Mouse (Mus musculus) cerebellum, adult 2 months (tissue): ENCODE data around the gene Pax9. TPM values are rescaled to one million over a fixed set of nuclear protein-coding genes. Genes with fewer than 3 reads are reported as not detected.
A peak's percentile ranks its signal among the peaks of the same experiment; 100 is the strongest.

Source experiments
- DNase-seq, 2 experiments: peaks; one replicate each; pipeline ENCODE4 v3.0.0; 2021
- H3K27ac ChIP-seq: fragments of 200-500 bp; 2 replicates; pipeline ENCODE4 v1.5.1; 2012; ENCODE audit warnings: low read length, control low read depth, inconsistent platforms; ENCODE audit not compliant: insufficient read depth
- H3K27me3 ChIP-seq: fragments of 200-500 bp; 2 replicates; pipeline ENCODE4 v1.6.1; 2012; ENCODE audit warnings: inconsistent platforms, mild to moderate bottlenecking, low read length, moderate library complexity; ENCODE audit not compliant: control insufficient read depth, insufficient read depth
- H3K4me1 ChIP-seq: fragments of 200-500 bp; 2 replicates; pipeline ENCODE4 v1.6.1; 2011; ENCODE audit warnings: low read length; ENCODE audit not compliant: control insufficient read depth, insufficient read depth
- H3K4me3 ChIP-seq: fragments of 200-500 bp; replicated peaks from 2 replicates; pipeline ENCODE3; 2011; ENCODE audit warnings: mild to moderate bottlenecking, low read depth, low read length, control low read depth; ENCODE audit not compliant: insufficient read depth
- CTCF ChIP-seq: fragments of 200-500 bp; IDR thresholded peaks from 2 replicates; pipeline ENCODE4 v1.5.1; 2011; ENCODE audit warnings: low read depth, mild to moderate bottlenecking, control low read depth, low read length, moderate library complexity, borderline replicate concordance; ENCODE audit not compliant: insufficient read depth
- POLR2A ChIP-seq: fragments of 200-500 bp; IDR thresholded peaks from 2 replicates; pipeline ENCODE4 v1.6.1; 2011; ENCODE audit warnings: low read length, control low read depth, borderline replicate concordance; ENCODE audit not compliant: insufficient read depth
- WGBS: fragments of 180-500 bp; shearing (Covaris S2); methylation state at CpG from one replicate; pipeline ENCODE4 v1.1.7; 2018; 5-methylcytosine and 5-hydroxymethylcytosine counted together
- polyA plus RNA-seq: library from polyadenylated mRNA; depleted of rRNA; stranded (reverse); fragments of >200 nt; gene quantifications from 2 replicates; pipeline ENCODE4 v1.2.3, GENCODE M21; 2012; rRNA removed

The Pax9 gene
- not detected in 2 replicates for polyA plus RNA-seq

GRCm38 (mm10) chr12:56691427-56692079 lies at the start of gene Pax9:
TSS of gene Pax9 (plus strand) at chr12:56691767.
- 0 out of 2 replicates have a peak, but pooled peaks cover 2% of the 10 kb centered on the region for H3K4me1 ChIP-seq
- H3K27me3 ChIP-seq: peaks cover 14% of the 10 kb centered on the region; the same call in 1 of the 2 replicates
- DNase-seq: no peak
- no peak within 1 kb of the TSS for H3K27ac ChIP-seq
- H3K4me3 ChIP-seq: no peak within 1 kb of the TSS
- 1% methylated on average over 40 of the region's 40 CpGs for WGBS
- no peak for TF ChIP-seq POLR2A
- no peak for TF ChIP-seq CTCF

GRCm38 (mm10) chr12:56669451-56670122 lies 22.0 kb upstream of the Pax9 start:
- no peak overlapping the region for H3K4me3 ChIP-seq
- no peak for DNase-seq
- TF ChIP-seq POLR2A: no peak
- TF ChIP-seq CTCF: no peak
- 69% methylated on average over 9 of the region's 9 CpGs for WGBS
- H3K27ac ChIP-seq: no peak overlapping the region
- H3K27me3 ChIP-seq: no peaks in the 10 kb centered on the region; the same call in 1 of the 2 replicates
- no peaks in the 10 kb centered on the region for H3K4me1 ChIP-seq

GRCm38 (mm10) chr12:56670795-56671194 lies 20.8 kb upstream of the Pax9 start:
- 92% methylated on average over 9 of the region's 9 CpGs for WGBS
- H3K4me1 ChIP-seq: no peaks in the 10 kb centered on the region
- no peak for DNase-seq
- H3K27me3 ChIP-seq: no peaks in the 10 kb centered on the region; the same call in 1 of the 2 replicates
- TF ChIP-seq CTCF (no peak), POLR2A (no peak)
- H3K4me3 ChIP-seq: no peak overlapping the region
- H3K27ac ChIP-seq: no peak overlapping the region

GRCm38 (mm10) chr12:56674726-56675125 lies 16.8 kb upstream of the Pax9 start:
- H3K4me1 ChIP-seq: no peaks in the 10 kb centered on the region
- peak; percentile 17; the same call in 1 of the 2 replicates for TF ChIP-seq CTCF
- TF ChIP-seq POLR2A: no peak
- no peaks in the 10 kb centered on the region; the same call in 1 of the 2 replicates for H3K27me3 ChIP-seq
- H3K27ac ChIP-seq: no peak overlapping the region
- no peak for DNase-seq
- 30% methylated on average over 3 of the region's 3 CpGs for WGBS
- no peak overlapping the region for H3K4me3 ChIP-seq

- no peak for TF ChIP-seq CTCF
- no peaks in the 10 kb centered on the region for H3K4me1 ChIP-seq
- H3K27ac ChIP-seq: no peak overlapping the region
- no peaks in the 10 kb centered on the region; the same call in 1 of the 2 replicates for H3K27me3 ChIP-seq
- H3K4me3 ChIP-seq: no peak overlapping the region
- DNase-seq: no peak
- WGBS: 76% methylated on average over 7 of the region's 7 CpGs
These were observed 13.9 kb upstream of the Pax9 start for GRCm38 (mm10) chr12:56677620-56678019.

- H3K4me1 ChIP-seq: no peaks in the 10 kb centered on the region
- no peaks in the 10 kb centered on the region; the same call in 1 of the 2 replicates for H3K27me3 ChIP-seq
- H3K27ac ChIP-seq: no peak overlapping the region
- 2% methylated on average over 38 of the region's 38 CpGs for WGBS
- no peak overlapping the region for H3K4me3 ChIP-seq
- no peak for DNase-seq
- TF ChIP-seq POLR2A: no peak
- TF ChIP-seq CTCF: 0 out of 2 replicates have a peak, but pooled peaks have one; percentile 12
These were observed 10.3 kb upstream of the Pax9 start for GRCm38 (mm10) chr12:56681096-56681811.

- Histone ChIP-seq H3K27ac (no peak overlapping the region), H3K4me1 (no peaks in the 10 kb centered on the region), H3K4me3 (no peak overlapping the region), H3K27me3 (peaks cover 8% of the 10 kb centered on the region; the same call in 1 of the 2 replicates)
- WGBS: 7% methylated on average over 15 of the region's 15 CpGs
- TF ChIP-seq POLR2A (no peak), CTCF (no peak)
- DNase-seq: no peak
These were observed 3.7 kb upstream of the Pax9 start for GRCm38 (mm10) chr12:56687640-56688481.
